Mouse (Mus musculus) lung, embryonic 14.5 days (tissue): ENCODE data around the gene Slc7a7. TPM values are rescaled to one million over a fixed set of nuclear protein-coding genes. Genes with fewer than 3 reads are reported as not detected.

ENCODE experiments used
- ATAC-seq: fragments of 200-750 bp; cut with Nextera tagmentation; 2 replicates; pipeline ENCODE4 v1.8.0; 2017; ENCODE audit warnings: mild to moderate bottlenecking, moderate TSS enrichment, moderate library complexity; ENCODE audit not compliant: insufficient read depth
- DNase-seq: peaks from one replicate; pipeline ENCODE4 v3.0.0-alpha.2; 2015
- H3K27ac ChIP-seq: fragments of 300-500 bp; sonication (generic); 2 replicates; pipeline ENCODE4 v1.5.1; 2014; ENCODE audit warnings: low read depth, mild to moderate bottlenecking, moderate library complexity
- H3K27me3 ChIP-seq: fragments of 300-500 bp; sonication (generic); 2 replicates; pipeline ENCODE4 v1.6.1; 2014; ENCODE audit warnings: low read length, control low read depth; ENCODE audit not compliant: insufficient read depth
- H3K36me3 ChIP-seq: fragments of 300-500 bp; sonication (generic); 2 replicates; pipeline ENCODE4 v1.6.1; 2014; ENCODE audit warnings: control low read depth; ENCODE audit not compliant: insufficient read depth
- H3K4me1 ChIP-seq: fragments of 300-500 bp; sonication (generic); 2 replicates; pipeline ENCODE4 v1.6.1; 2014; ENCODE audit warnings: antibody characterized with exemption, control low read depth; ENCODE audit not compliant: insufficient read depth
- H3K4me2 ChIP-seq: fragments of 300-500 bp; sonication (generic); 2 replicates; pipeline ENCODE4 v1.6.1; 2014; ENCODE audit warnings: mild to moderate bottlenecking
- H3K4me3 ChIP-seq: fragments of 300-500 bp; sonication (generic); 2 replicates; pipeline ENCODE4 v1.5.1; 2014; ENCODE audit warnings: low read depth, low read length
- H3K9ac ChIP-seq: fragments of 300-500 bp; sonication (generic); 2 replicates; pipeline ENCODE4 v1.6.1; 2014
- H3K9me3 ChIP-seq: fragments of 300-500 bp; sonication (generic); 2 replicates; pipeline ENCODE4 v1.6.1; 2016; ENCODE audit warnings: low read depth, low read length, control low read depth
- CTCF ChIP-seq: IDR thresholded peaks from 2 replicates; pipeline ENCODE4 v1.5.1; 2016; ENCODE audit warnings: antibody characterized with exemption, low read depth
- WGBS: fragments of 180-500 bp; shearing (Covaris S2); extraction: QIAGEN DNeasy Blood & Tissue Kit; methylation state at CpG from one replicate; pipeline ENCODE4 v1.1.7; 2014; 5-methylcytosine and 5-hydroxymethylcytosine counted together
- polyA plus RNA-seq: library from polyadenylated mRNA; unstranded; fragments of >200 nt; fragmentation: Nextera tagmentation; extraction: Ambion mirVana; gene quantifications from 2 replicates; pipeline ENCODE4 v1.2.1, GENCODE M21; 2014

Gene Slc7a7
- polyA plus RNA-seq, 1 experiment from 2014 or later, result 7.4 TPM

DNA sequence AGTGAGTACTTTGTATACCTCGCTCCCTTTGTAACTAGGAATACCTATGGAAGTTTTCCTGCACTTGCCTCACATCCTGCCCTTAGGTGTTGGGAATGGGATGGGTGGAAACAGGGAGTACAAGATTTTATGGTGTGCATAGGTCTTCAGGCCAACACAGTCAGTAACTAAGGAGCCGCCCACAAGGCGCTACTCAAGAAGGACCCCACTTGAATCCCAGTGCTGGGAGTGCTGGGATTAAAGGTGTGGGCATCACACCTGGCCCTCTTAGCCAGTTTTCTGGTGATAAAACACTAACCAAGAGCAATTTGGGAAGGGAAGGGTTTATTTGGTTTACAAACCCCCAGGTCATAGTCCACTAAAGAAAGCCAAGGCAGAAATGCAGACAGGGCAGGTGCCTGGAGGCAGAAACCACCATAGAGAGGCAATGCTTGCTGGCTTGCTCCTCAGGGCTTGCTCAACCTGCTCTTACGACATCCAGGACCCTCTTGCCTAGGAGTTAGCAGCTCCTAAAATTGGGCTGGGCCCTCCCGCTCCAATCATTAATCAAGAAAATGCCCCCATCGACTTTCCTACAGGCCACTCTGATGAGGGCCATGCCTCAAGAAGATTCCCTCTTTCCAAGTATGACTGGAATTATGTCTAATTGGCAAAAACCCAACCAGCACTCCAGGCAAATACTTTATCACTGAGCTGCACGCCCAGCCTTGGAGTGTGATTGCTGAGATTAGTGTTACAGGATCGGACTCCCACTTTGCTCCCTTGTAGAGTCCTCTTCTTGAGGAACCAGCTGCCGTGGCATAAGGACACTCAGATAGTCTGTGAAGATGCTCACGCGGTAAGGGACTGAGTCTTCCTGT, 37.3 kb upstream of the Slc7a7 start:
- Histone ChIP-seq H3K4me2 (no peak overlapping the region), H3K36me3 (no peaks in the 10 kb centered on the region), H3K27me3 (no peaks in the 10 kb centered on the region), H3K4me3 (no peak overlapping the region), H3K9me3 (no peaks in the 10 kb centered on the region), H3K9ac (no peak overlapping the region), H3K4me1 (no peaks in the 10 kb centered on the region), H3K27ac (no peak overlapping the region; the same call in 1 of the 2 replicates)
- DNase-seq (peak; percentile 76), ATAC-seq (peak; percentile 64)
- 55% methylated on average over 11 of the region's 11 CpGs for WGBS
- no peak for TF ChIP-seq CTCF

DNA sequence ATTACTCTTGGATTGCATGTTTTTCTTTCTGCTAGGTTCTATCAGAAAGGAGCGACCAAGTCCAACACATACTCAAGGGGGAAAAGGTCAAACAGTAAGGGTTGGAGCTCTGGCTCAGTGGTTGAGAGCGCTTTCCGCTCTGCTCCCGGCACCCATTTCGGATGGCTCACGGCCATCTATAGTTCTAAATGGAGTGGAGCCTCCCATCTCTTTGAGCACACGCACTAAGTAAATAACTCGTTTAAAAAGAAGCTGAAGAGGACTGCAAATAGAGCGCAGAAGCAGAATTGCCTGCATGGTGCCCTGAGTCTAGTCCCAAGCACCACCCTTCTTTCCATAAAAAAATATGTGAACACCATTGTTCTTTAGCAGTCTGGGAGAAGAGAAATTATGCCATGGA, 36.0 kb upstream of the Slc7a7 start:
- H3K36me3 ChIP-seq, result no peaks in the 10 kb centered on the region
- H3K27ac ChIP-seq, result 0 out of 2 replicates have a peak overlapping the region, but pooled peaks have one; percentile 38
- no peak overlapping the region for H3K9ac ChIP-seq
- TF ChIP-seq CTCF, result no peak
- no peak overlapping the region for H3K4me3 ChIP-seq
- H3K4me2 ChIP-seq, result no peak overlapping the region
- no peaks in the 10 kb centered on the region for H3K27me3 ChIP-seq
- no peaks in the 10 kb centered on the region for H3K9me3 ChIP-seq
- DNase-seq (peak; percentile 33), ATAC-seq (no peak)
- no peaks in the 10 kb centered on the region for H3K4me1 ChIP-seq
- 63% methylated on average over 9 of the region's 9 CpGs for WGBS

- H3K27me3 ChIP-seq, result no peaks in the 10 kb centered on the region
- WGBS, result 51% methylated on average over 3 of the region's 3 CpGs
- DNase-seq, result no peak
- no peaks in the 10 kb centered on the region for H3K9me3 ChIP-seq
- no peak for TF ChIP-seq CTCF
- no peak overlapping the region for H3K4me2 ChIP-seq
- no peak for ATAC-seq
- no peak overlapping the region for H3K9ac ChIP-seq
- no peak overlapping the region for H3K4me3 ChIP-seq
- no peaks in the 10 kb centered on the region; the same call in 1 of the 2 replicates for H3K4me1 ChIP-seq
- no peak overlapping the region for H3K27ac ChIP-seq
- H3K36me3 ChIP-seq, result peaks cover 22% of the 10 kb centered on the region
These were observed 27.9 kb upstream of the Slc7a7 start for GRCm38 (mm10) chr14:54445476-54445875.

GRCm38 (mm10) chr14:54443712-54444618, 26.4 kb upstream of the Slc7a7 start:
- DNase-seq (peak; percentile 78), ATAC-seq (peak; percentile 47; the same call in 1 of the 2 replicates)
- WGBS, result 60% methylated on average over 15 of the region's 15 CpGs
- Histone ChIP-seq H3K4me1 (no peaks in the 10 kb centered on the region; the same call in 1 of the 2 replicates), H3K4me2 (no peak overlapping the region), H3K27ac (peak overlapping the region; percentile 82), H3K4me3 (no peak overlapping the region), H3K27me3 (no peaks in the 10 kb centered on the region), H3K36me3 (peaks cover 37% of the 10 kb centered on the region), H3K9ac (no peak overlapping the region), H3K9me3 (no peaks in the 10 kb centered on the region)
- no peak for TF ChIP-seq CTCF

DNA sequence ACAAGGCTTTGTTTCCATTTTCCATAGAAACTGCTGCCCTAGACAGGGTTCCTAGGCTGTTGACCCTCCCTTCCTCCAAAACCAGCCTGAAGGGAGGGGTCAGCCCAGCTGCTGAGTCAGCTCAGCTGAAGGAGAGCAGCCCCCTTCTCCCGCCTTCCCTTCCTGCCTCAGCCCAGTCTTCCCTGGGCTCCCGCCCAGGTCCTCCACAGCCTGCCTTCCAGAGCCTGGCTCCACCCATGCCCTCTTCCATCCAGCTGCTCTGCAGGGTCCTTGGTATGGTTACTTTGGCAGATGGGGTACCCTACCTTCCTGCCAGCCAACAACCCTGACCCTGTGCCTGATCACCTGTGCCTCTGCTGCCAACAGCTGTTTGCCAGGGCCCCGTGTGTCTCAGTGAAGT, 25.6 kb upstream of the Slc7a7 start:
- TF ChIP-seq CTCF, result no peak
- Histone ChIP-seq H3K36me3 (peaks cover 45% of the 10 kb centered on the region), H3K4me3 (no peak overlapping the region), H3K9ac (no peak overlapping the region), H3K9me3 (no peaks in the 10 kb centered on the region), H3K4me1 (no peaks in the 10 kb centered on the region; the same call in 1 of the 2 replicates), H3K27me3 (no peaks in the 10 kb centered on the region), H3K27ac (peak overlapping the region; percentile 82), H3K4me2 (no peak overlapping the region)
- ATAC-seq (peak; percentile 85), DNase-seq (peak; percentile 82)
- WGBS, result 7% methylated on average over 3 of the region's 3 CpGs

DNA sequence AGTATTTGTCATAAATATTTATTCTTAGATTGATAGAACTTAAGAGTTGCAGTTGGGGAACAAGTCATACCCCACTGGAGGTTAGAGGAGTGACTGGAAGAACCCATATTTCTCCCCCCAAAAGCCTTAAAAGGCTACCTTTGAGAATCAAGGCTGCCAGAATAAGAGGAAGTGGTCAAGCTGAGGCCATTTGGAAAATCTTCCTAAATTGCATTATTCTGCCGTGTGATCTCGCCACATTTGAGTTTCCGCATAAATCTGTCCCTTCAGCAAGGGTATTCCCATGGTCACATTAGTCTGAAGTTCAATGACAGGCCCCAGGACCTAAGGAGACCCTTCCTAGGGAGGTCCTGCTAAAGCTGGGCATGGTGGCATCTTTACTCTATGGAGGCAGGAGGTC, 25.0 kb upstream of the Slc7a7 start:
- peak overlapping the region; percentile 82 for H3K27ac ChIP-seq
- 87% methylated on average over 3 of the region's 3 CpGs for WGBS
- TF ChIP-seq CTCF, result no peak

More for the DNA sequence above, 25.0 kb upstream of the Slc7a7 start:
- ATAC-seq, result peak; percentile 10; the same call in 1 of the 2 replicates
- no peak for DNase-seq
- Histone ChIP-seq H3K4me1 (no peaks in the 10 kb centered on the region; the same call in 1 of the 2 replicates), H3K9me3 (no peaks in the 10 kb centered on the region), H3K27me3 (no peaks in the 10 kb centered on the region), H3K4me3 (no peak overlapping the region), H3K9ac (no peak overlapping the region), H3K36me3 (peaks cover 49% of the 10 kb centered on the region), H3K4me2 (no peak overlapping the region)
